Mouse (Mus musculus) CH12.LX (cell line): ENCODE data around the gene Dhx15.

ENCODE experiments used
- CTCF ChIP-seq, 2 experiments: IDR thresholded peaks in 1 of 2; conservative IDR thresholded peaks in 1 of 2; 2 replicates each; pipeline ENCODE4 v1.5.1; 2011 to 2012; ENCODE audit warnings: low read depth in 2 of 2, low read length in 2 of 2, improper control_type of control experiment in 1 of 2, inconsistent platforms in 1 of 2, mild to moderate bottlenecking in 1 of 2, moderate library complexity in 1 of 2
- E2F4 ChIP-seq: IDR thresholded peaks from 2 replicates; pipeline ENCODE4 v1.6.1; 2011; ENCODE audit warnings: low read depth, low read length, improper control_type of control experiment; ENCODE audit not compliant: insufficient replicate concordance
- MYC ChIP-seq: IDR thresholded peaks from 2 replicates; pipeline ENCODE4 v1.6.1; 2011; ENCODE audit warnings: low read depth, mild to moderate bottlenecking, improper control_type of control experiment, low read length
- ZNF384 ChIP-seq: IDR thresholded peaks from 2 replicates; pipeline ENCODE4 v1.6.1; 2012; ENCODE audit warnings: low read depth, low read length, improper control_type of control experiment, inconsistent platforms

GRCm38 (mm10) chr5:52115821-52116317, 74.4 kb downstream of the Dhx15 start:
- TF ChIP-seq E2F4 (no peak), CTCF (conservative IDR thresholded peaks at IDR 0.05 in 1 of 2, IDR thresholded peaks at IDR 0.05 in 1 of 2; ENCODE audit: low read depth in 2 of 2, low read length in 2 of 2) (peak; percentile 45 to 73), MYC (no peak), ZNF384 (no peak)
